Mouse (Mus musculus) mesoderm, embryonic 11.5 days (tissue): ENCODE measurements around the gene Nek8.
"Not testable (repeated sequence)": the region's sequence is repeated elsewhere in the genome, so short reads cannot be mapped to it uniquely, and the experiment has no call there.

Experiments
- DNase-seq: peaks from one replicate; pipeline ENCODE4 v3.0.0-alpha.2; 2012; ENCODE audit warnings: low read depth, low spot score

The Nek8 gene

GRCm38 (mm10) chr11:78176402-78176862, at the start of gene Nek8, which contains the start of gene Tlcd1:
Nek8 (minus strand) TSS chr11:78176675.
Tlcd1 (plus strand) TSS chr11:78176711.
- peak; percentile 91 for DNase-seq

- DNase-seq, result no peak
Measured at GRCm38 (mm10) chr11:78223586-78223985, 47.1 kb upstream of the Nek8 start.

- no peak for DNase-seq
Measured at GRCm38 (mm10) chr11:78215709-78216317, 39.3 kb upstream of the Nek8 start.

GRCm38 (mm10) chr11:78213086-78213817, 36.8 kb upstream of the Nek8 start:
- DNase-seq, result no peak

GRCm38 (mm10) chr11:78211513-78211912, 35.0 kb upstream of the Nek8 start:
- no peak for DNase-seq

GRCm38 (mm10) chr11:78210615-78211014, 34.1 kb upstream of the Nek8 start:
- no peak for DNase-seq

- DNase-seq, result no peak
Measured at GRCm38 (mm10) chr11:78209886-78210285, 33.4 kb upstream of the Nek8 start.

- no peak for DNase-seq
Measured at GRCm38 (mm10) chr11:78207190-78207589, 30.7 kb upstream of the Nek8 start.

GRCm38 (mm10) chr11:78205361-78206206, 29.1 kb upstream of the Nek8 start:
- DNase-seq, result peak; percentile 72

GRCm38 (mm10) chr11:78204287-78204686, 27.8 kb upstream of the Nek8 start:
- DNase-seq, result no peak

- DNase-seq, result no peak
Measured at GRCm38 (mm10) chr11:78202372-78202771, 25.9 kb upstream of the Nek8 start.

GRCm38 (mm10) chr11:78195101-78195863, 18.8 kb upstream of the Nek8 start:
- DNase-seq, result no peak

- DNase-seq, result peak; percentile 68
Measured at GRCm38 (mm10) chr11:78194411-78195100, 18.1 kb upstream of the Nek8 start.

GRCm38 (mm10) chr11:78193113-78193512, 16.6 kb upstream of the Nek8 start, which contains the start of gene Proca1:
Proca1 (plus strand) TSS chr11:78193392.
- no peak for DNase-seq

- DNase-seq, result no peak
Measured at GRCm38 (mm10) chr11:78190041-78190440, 13.6 kb upstream of the Nek8 start.

- peak; percentile 94 for DNase-seq
Measured at GRCm38 (mm10) chr11:78189234-78190040, 13.0 kb upstream of the Nek8 start.

GRCm38 (mm10) chr11:78188331-78189233, 12.1 kb upstream of the Nek8 start, which contains the start of gene Rab34:
Rab34 (plus strand) TSS chr11:78188430.
- peak; percentile 91 for DNase-seq

- not testable (repeated sequence) for DNase-seq
Measured at GRCm38 (mm10) chr11:78184702-78185101, 8.2 kb upstream of the Nek8 start.
